Mouse (Mus musculus): ENCODE measurements around the gene Rcan2. TPM values are rescaled to one million over a fixed set of nuclear protein-coding genes. Genes with fewer than 3 reads are reported as not detected.

The Rcan2 gene
- 1 to 10 TPM; 7.2 to 8.7 (median 7.9) TPM for total RNA-seq (2022)

DNA sequence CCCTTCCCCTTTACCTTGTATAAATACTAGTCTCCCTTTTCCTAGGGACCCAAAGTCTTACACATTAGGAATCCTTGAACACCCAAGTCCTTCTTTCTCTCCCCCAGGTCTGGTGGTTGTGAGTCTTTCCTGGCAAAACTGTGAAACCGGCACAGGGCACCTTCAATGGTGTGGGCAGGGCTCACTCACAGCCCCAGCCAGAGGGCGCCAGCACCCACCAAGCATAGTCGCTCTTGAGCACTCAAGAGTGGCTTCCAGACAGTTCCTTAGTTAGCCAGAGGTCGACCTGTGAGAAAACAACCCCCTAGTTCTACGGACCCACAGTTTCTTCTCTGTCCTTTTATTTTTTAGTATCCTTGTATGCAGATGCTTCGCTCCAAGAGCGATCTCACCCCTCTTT lies at the start of gene Rcan2:
TSS of gene Rcan2 (plus strand) at position 275 of the 400 bp plus-strand sequence.
- DNase-seq: peak; percentile 33

- no peak for DNase-seq
Measured at GRCm38 (mm10) chr17:43752811-43753210, 48.3 kb upstream of the Rcan2 start.

- no peak for DNase-seq
Measured at GRCm38 (mm10) chr17:43754687-43755086, 46.5 kb upstream of the Rcan2 start.

- peak; percentile 5 for DNase-seq
Measured at GRCm38 (mm10) chr17:43758607-43759259, 42.4 kb upstream of the Rcan2 start.

DNA sequence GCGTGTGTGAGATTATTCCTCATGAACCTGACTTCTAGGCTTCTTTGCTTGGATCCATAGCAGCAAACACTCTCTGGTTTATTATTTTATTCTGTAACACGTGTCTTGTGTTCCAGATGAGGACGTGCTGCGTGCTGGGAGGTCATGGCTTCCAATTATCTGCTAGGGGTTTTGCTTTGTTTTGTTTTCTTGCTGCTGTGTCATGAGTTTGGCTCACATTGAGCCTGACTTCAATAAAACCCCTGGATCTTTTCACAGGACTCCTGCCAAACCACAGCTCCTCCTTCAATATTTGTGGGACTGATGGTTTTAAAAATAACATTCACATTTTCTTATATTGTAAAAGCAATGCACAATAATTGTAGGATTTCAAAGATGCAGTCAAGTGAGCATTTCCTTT lies 16.6 kb upstream of the Rcan2 start:
- no peak for DNase-seq

- DNase-seq: no peak
Measured at GRCm38 (mm10) chr17:43788222-43788621, 12.9 kb upstream of the Rcan2 start.

DNA sequence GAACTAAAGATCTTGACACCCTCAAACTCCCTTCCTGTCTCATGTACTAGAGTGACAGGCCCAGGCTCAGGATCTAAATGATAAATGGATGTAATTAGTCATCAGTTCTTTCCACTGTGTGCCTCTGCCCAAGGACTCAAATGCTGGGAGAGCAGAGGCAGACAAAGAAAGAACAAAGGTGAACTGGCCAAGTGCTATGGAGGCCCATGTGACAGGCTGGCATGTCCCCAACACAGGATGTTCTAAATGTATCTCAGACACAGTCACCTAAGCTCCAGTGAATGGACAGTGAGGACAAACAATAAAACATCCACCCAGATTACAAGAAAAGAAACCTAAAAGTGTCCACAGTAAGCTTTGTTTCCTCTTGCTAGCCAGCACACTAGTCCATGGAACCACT lies 11.8 kb upstream of the Rcan2 start:
- DNase-seq: no peak

GRCm38 (mm10) chr17:43791751-43792150 lies 9.4 kb upstream of the Rcan2 start:
- no peak for DNase-seq

GRCm38 (mm10) chr17:43794731-43795280 lies 6.3 kb upstream of the Rcan2 start:
- no peak for DNase-seq

DNA sequence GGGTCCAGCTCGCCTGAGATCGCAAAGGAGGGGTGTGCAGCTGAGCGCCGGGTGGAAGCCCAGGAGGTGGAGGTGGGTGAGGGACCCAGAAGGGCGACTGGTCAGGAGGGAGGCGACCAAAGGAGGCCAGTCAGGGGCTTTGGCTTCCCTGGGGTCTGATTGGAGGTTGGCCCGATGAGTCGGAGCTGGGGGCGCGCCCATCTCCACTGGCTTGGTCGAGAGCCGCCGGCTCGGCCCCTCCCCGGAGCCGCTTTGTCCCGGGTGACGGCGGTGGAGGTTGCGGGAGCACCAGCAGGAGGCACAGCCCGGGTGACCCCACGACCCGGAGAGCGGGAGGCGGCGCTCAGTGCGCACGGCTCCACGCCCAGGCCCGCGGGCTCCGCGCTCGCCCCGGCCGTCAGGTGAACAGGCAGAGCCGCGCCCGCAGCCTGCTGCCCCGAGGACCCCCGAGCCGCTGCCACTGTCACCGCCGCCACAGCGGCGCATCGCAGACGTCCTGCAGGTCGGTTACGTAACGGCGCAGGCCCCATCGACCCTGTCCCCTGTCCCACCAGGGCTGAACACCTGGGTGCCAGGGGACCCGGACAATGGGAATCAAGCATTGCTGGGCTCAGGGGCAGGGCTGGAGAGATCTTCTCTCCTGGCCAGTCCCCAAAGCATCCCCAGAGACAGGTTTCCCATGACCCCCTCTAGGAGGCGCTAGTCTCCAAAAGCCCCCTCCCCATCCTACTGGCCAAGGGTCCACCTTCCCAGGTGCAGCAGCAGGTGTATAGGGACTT lies 633 bp downstream of the Rcan2 start:
- peak; percentile 31 for DNase-seq

GRCm38 (mm10) chr17:43802414-43802813 lies 1.3 kb downstream of the Rcan2 start:
- no peak for DNase-seq

- no peak for DNase-seq
Measured at GRCm38 (mm10) chr17:43803111-43803510, 2.0 kb downstream of the Rcan2 start.

DNA sequence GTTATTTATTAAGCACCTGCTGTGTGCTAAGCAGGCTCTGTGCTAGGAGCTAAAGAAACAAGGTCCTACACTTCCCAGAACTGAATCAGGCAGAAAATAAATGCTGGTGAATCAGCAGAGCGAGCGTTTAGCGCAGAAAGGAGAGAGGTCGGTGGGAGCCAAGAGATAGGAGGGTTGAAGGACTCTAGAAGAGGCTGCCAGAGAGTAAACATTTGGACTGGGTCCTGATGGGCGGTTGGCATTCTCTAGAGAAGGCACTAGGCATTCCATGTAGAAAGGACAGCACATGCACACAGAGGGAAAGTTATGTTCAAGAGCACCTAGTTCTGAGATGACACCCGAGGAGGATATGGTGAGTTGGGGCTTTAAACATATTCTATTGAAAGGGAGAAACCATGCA lies 2.6 kb downstream of the Rcan2 start:
- no peak for DNase-seq

DNA sequence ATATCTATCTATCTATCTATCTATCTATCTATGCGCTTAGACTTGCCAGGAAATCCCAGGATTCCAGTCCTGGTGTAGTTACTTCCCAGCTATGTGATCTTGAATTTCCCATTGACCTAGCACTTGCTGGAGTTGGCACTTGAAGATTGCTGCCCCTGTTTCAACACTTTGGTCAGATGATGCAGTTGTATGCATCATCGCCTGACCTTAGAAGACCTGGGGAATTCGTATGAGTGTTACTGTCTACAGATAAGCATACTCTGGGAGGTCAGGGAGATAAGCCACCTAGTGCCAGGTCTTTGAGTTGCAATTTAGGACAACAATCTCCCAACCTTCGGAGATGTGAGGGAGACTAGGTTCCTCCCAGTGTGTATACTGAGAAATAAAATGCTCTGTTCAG lies 5.7 kb downstream of the Rcan2 start:
- peak; percentile 26 for DNase-seq

- no peak for DNase-seq
Measured at GRCm38 (mm10) chr17:43811453-43811852, 10.3 kb downstream of the Rcan2 start.

DNA sequence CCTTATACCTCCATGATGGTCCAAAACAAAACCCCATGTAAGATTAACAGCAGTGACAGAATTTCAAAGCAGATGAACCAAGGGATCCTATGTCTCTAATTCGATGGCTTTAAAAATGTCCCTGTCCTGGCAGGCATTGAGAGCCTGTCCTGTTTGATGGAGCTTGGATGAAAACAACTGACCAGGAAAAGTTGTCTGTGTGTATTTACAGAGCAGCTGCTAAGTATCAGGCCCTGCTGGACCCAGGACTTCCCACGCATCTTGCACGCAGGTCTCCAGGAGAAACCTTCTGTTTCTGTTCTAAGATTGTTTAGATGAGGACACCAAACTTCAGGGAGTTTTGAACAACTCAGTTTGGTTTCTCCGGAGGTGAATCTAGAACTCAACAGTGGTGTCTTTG lies 14.2 kb downstream of the Rcan2 start:
- no peak for DNase-seq

DNA sequence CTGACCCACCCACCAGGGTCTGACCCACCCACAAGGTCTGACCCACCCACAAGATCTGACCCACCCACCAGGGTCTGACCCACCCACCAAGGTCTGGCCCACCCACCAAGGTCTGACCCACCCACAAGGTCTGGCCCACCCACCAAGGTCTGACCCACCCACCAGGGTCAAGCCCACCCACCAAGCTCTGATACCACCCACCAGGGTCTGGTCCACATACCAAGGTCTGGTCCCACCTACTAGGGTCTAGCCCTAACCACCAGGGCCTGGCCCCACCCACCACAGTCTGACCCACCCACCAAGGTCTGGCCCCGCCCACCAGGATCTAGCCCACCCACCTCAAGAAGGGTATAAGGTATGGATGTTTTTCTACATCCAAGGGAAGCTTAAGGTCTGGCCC lies 15.3 kb downstream of the Rcan2 start:
- DNase-seq: no peak

- no peak for DNase-seq
Measured at GRCm38 (mm10) chr17:43817171-43817570, 16.0 kb downstream of the Rcan2 start.

GRCm38 (mm10) chr17:43818390-43818789 lies 17.2 kb downstream of the Rcan2 start:
- DNase-seq: no peak

GRCm38 (mm10) chr17:43820904-43821303 lies 19.8 kb downstream of the Rcan2 start:
- no peak for DNase-seq

GRCm38 (mm10) chr17:43822207-43822606 lies 21.1 kb downstream of the Rcan2 start:
- no peak for DNase-seq

DNA sequence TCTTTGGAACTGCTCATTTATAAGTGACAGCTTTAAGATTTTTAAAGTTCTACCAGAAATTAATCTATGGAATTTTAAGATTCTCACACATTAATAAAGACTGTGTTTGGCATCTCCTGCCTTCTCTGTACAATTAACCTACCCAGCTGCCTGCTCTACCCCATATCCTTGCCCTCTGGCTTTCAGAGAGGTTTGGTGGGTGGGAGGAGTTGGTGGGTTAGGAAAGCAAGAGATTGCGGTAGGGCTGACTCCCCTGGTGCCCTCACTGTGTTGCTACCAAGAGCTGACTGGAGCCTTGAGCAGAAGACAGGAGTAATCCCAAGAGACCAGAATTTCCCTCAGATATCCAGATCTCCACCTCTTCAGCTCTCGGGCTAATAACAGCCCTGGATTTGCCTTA lies 21.5 kb downstream of the Rcan2 start:
- no peak for DNase-seq

DNA sequence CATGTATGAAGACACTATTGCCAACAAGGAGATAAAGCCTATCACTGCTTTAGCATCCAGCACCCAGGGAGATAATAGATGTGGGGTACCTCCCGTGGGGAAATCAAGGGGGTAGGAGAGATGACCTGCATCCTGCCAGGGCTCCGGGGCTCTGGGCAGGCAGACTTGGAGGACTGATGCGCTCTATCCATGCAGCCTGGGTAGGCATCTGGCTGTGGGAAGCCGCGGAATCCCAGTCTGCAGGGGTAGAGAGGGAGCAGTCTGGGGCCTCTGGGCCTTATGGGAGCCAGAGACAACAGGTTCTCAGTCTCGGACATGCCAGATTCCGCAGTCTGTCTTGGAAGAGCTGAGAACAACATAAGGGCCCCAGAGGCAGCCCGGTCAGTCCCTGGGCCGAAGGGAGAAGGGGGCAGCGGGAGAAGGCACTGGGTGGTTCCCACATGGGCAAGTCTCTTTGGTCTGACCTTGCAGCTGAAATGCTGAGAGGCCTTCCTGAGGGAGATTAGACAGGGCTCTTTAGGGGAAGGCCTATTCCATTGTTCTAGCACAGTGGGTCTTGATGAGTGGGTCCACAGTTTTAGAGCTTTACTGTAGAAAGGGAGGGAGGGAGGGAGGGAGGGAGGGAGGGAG lies 23.7 kb downstream of the Rcan2 start:
- DNase-seq: no peak

Data from adrenal gland, adult 8-10 months (tissue).